Mouse (Mus musculus) thymus, postnatal 25 days (tissue): ENCODE measurements around the gene Arhgef5.
A peak's percentile ranks its signal among the peaks of the same experiment; 100 is the strongest.
"Not testable (repeated sequence)": the region's sequence is repeated elsewhere in the genome, so short reads cannot be mapped to it uniquely, and the experiment has no call there.

Experiments
- DNase-seq: peaks from one replicate; pipeline ENCODE4 v3.0.0; 2022

Gene Arhgef5

GRCm38 (mm10) chr6:43265363-43266041 is at the start of gene Arhgef5:
TSS of gene Arhgef5 (plus strand) at chr6:43265582.
- peak; percentile 63 for DNase-seq

- not testable (repeated sequence) for DNase-seq
These were observed 34.1 kb upstream of the Arhgef5 start, which contains the start of gene Olfr47 for GRCm38 (mm10) chr6:43231255-43231654. TSS of gene Olfr47 (plus strand) at chr6:43231529.

DNA sequence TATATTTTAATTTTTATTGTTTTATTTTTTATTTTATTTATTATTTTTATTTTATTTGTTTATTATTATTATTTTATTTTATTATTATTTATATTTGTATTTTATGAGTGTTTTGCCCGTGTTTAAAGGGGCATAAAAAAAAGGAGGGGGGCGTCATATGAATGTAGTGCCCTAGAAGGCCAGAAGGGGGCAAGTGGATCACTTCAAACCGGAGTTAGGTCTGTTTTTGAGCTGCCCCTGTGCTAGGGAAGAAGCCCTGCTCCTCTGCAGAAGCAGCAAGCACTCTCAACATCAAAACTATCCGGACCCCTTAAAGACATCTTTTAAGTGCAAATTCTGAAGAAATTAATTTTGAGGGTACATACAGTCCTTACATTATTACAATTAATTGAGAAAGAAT is 23.3 kb upstream of the Arhgef5 start:
- peak; percentile 15 for DNase-seq

- no peak for DNase-seq
These were observed 18.0 kb upstream of the Arhgef5 start for GRCm38 (mm10) chr6:43247396-43247795.

- DNase-seq = no peak
These were observed 12.4 kb upstream of the Arhgef5 start for GRCm38 (mm10) chr6:43252994-43253393.

DNA sequence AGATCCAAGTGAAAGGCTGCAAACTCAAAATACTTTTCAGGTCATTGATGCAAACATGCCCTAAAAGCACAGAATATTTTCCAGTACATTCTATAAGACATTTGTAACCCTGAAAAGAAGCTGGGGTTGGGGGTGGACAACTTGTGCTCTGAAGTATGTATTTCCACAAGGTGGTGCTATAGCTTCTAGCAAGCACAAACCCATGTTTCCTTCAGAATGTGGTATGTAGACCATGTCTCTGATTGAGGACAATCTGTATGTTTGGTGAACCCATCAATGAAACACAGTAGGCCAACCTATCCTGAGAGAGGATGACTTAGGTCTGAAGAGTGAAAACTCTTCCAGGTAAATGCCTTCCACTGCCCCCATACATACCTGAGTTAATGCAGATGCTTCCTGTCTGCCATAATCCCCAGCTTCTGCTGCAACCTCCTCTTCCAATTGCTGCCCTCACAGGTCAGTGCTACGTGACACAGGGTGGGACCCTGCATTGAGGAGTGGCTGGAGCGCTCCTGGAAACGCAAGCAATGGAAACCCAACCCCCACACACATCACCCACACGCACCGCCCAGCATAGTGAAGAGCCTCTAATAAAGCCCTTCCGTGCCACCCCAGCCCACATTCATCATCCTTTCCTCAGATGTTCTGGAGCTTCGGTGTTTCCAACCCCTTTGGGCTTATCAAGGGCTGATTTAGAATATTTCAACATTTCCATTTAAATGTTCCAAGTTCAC is 11.0 kb upstream of the Arhgef5 start:
- DNase-seq = no peak

GRCm38 (mm10) chr6:43260756-43261155 is 4.6 kb upstream of the Arhgef5 start:
- no peak for DNase-seq

GRCm38 (mm10) chr6:43266356-43266755 is 974 bp downstream of the Arhgef5 start:
- DNase-seq = peak; percentile 26

DNA sequence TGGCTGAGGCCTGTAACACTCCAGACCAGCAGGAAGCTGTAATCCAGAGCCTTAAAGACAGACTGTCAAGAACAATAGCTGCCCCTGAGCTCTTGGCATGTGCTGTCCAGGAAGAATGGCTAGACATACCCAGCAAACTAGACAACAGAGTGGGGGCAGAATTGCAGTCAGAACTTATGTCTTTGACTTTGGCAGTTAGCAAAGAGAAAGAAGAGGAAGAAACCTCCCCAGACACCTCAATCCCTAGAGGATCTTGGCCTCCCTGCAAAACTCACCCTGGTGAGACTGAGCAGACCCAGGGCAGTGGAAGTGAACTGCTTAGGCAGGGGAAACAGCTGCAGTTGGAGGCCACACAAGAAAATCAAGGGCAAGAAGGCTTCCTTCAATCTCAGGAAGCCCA is 7.2 kb downstream of the Arhgef5 start:
- no peak for DNase-seq

DNA sequence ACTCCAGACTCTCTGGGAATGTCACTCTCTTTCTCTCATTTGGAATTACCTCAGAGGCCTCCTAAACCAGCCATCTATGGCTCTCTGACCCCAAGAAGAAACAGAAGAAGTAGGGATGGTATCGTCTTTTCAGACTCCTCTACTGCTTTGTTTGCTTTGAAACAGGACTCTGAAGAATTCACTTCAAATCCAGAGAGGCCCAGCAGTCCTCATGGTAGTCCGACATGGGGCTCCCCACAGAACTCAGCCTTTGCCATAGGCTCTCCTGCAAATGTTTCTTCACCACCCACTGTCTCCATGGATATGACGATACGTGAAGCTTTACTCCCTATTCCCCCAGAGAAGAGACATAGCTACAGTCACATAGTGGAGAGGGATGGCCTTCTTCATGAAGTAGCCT is 8.7 kb downstream of the Arhgef5 start:
- DNase-seq = no peak

- DNase-seq = no peak
These were observed 12.9 kb downstream of the Arhgef5 start for GRCm38 (mm10) chr6:43278247-43278646.

DNA sequence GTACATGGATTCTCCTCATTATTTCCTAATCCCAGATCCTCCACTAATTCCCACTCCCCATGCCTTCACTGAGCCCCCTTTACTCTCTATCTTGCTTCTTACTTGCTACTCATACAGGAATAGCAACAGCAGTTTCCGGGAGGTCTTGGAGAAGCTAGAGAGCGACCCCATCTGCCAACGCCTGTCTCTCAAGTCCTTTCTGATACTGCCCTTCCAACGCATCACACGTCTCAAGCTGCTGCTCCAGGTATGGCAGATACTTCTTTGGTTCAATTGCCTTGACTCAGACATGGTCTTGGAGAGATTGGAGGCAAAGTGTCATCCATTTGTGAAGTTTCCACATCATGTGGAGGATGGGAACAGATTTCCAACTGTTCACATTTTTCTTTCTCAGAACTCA is 15.1 kb downstream of the Arhgef5 start:
- no peak for DNase-seq

DNA sequence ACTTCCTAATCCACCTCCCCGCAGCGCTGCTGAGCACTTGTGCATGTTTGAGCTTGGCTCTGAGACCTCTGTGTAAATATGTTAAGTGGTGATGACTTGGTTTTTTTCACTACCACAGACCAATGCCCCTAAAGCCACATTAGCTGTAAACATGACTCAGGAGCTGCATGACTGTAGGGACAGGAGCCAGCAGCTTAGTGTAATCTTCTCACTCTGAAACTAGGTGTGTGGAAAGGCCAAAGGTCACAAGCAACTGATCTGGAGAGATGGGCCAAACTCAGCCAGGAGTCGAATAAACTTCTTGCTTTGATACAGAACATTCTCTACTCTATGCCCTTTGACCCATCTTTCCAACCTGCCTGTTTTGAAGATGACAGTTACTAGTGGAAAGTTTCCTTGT is 26.7 kb downstream of the Arhgef5 start:
- DNase-seq = no peak

GRCm38 (mm10) chr6:43292471-43293076 is 27.2 kb downstream of the Arhgef5 start:
- no peak for DNase-seq

- DNase-seq = no peak
These were observed 27.8 kb downstream of the Arhgef5 start for GRCm38 (mm10) chr6:43293175-43293574.

GRCm38 (mm10) chr6:43295908-43296307 is 30.5 kb downstream of the Arhgef5 start:
- no peak for DNase-seq

- no peak for DNase-seq
These were observed 31.6 kb downstream of the Arhgef5 start for GRCm38 (mm10) chr6:43296798-43297507.

- no peak for DNase-seq
These were observed 32.1 kb downstream of the Arhgef5 start for GRCm38 (mm10) chr6:43297508-43297850.

DNA sequence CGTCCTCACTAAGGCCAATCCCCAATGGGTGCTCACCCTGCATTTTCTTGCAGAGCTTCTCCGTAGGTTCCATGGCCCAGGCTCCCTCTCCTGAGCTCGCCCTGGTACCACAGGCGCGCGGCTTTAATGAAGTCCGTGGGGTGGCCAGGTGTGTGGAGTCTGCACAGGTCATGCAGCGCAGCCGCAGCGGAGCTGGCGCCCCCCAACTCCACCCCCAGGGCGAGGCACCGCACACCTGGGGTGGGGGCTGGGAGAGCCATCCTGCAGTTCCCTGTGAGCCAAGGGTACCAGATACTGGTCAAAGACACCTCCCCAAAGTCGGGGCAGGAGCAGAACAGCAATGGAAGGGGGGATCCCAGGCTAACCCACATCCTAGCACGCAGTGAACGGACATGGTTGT is 44.1 kb downstream of the Arhgef5 start, which contains the start of gene Nobox:
TSS of gene Nobox (minus strand) at position 101 of the 400 bp plus-strand sequence.
- no peak for DNase-seq

DNA sequence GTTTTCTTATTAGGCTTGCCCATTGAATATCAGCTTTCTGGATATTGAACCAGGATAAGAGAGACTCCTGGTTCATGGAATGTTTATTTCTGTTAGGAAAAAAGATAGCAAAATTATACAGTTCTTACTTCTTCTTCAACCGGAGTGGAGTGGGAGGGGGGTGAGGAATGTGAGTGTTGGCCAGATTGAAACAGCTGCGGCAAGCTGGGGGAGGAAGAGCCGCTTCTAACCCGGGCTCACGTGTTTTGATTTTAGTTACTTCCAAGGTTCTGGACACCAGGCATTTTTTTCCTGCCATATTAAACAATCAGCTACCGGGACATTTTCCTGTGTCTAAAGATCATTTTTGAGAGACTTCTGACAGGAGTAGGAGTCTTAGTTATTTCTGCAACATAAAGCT is 44.7 kb downstream of the Arhgef5 start:
- DNase-seq = no peak

DNA sequence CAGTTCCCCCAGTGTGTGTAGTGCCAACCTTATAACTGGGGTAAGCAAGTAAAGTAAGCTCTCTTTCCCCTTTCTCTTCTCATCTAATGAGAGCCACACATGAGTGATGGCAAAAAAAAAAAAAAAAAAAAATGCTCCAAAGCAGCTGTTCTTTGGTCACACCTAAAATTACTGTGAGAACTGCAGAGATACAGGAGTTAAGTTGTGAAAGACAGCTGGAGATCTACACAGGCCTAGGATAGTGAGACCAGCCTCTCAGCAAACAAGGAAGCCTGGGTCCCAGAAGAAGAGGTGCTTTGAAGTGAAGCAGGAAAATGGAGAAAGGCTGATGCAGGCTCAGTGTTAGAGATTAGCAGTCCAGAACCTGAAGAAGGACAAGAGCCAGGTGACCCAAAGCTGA is 47.2 kb downstream of the Arhgef5 start:
- DNase-seq = no peak

GRCm38 (mm10) chr6:43312961-43313656 is 47.7 kb downstream of the Arhgef5 start:
- no peak for DNase-seq

DNA sequence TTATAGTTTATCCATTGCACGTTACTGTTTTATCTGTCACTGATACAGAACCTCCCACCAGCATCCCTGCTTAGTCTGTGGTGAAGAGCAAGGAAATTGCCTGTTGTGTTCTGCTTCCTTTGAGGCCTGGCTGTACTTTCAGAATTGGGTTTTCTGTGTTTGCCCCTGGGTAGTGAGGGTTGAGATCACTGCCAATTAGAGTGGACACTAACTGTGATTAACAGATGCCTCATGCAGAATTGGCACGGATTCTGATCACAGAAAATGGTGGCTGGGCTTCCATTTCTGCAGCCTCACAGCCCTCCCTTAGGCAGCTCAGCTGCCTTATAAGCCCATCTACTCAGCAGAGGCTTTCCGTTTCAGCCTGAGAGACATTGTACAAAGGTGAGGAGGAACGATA is 68.1 kb downstream of the Arhgef5 start:
- no peak for DNase-seq
